Mouse (Mus musculus): ENCODE measurements around the gene Dtnbp1.

Dtnbp1 gene

GRCm38 (mm10) chr13:44948320-44949250 lies 53.4 kb downstream of the Dtnbp1 start:
- no peak for DNase-seq (ENCODE audit: low spot score in 2 of 2)

GRCm38 (mm10) chr13:44946880-44947635 lies 54.9 kb downstream of the Dtnbp1 start:
- DNase-seq (ENCODE audit: low spot score in 2 of 2): peak in 1 of 2 experiments; percentile 30

- no peak for DNase-seq (ENCODE audit: low spot score in 2 of 2)
Measured at GRCm38 (mm10) chr13:44943618-44944017, 58.3 kb downstream of the Dtnbp1 start.

GRCm38 (mm10) chr13:44939326-44940035 lies 62.5 kb downstream of the Dtnbp1 start:
- no peak for DNase-seq (ENCODE audit: low spot score in 2 of 2)

GRCm38 (mm10) chr13:44937681-44938080 lies 64.3 kb downstream of the Dtnbp1 start:
- DNase-seq (ENCODE audit: low spot score in 2 of 2): no peak

- DNase-seq (ENCODE audit: low spot score in 2 of 2): no peak
Measured at GRCm38 (mm10) chr13:44933575-44933974, 68.4 kb downstream of the Dtnbp1 start.

- no peak for DNase-seq (ENCODE audit: low spot score in 2 of 2)
Measured at GRCm38 (mm10) chr13:44932307-44933264, 69.4 kb downstream of the Dtnbp1 start.

- no peak for DNase-seq (ENCODE audit: low spot score in 2 of 2)
Measured at GRCm38 (mm10) chr13:44926311-44926710, 75.6 kb downstream of the Dtnbp1 start.

GRCm38 (mm10) chr13:44925173-44925572 lies 76.8 kb downstream of the Dtnbp1 start:
- DNase-seq (ENCODE audit: low spot score in 2 of 2): no peak

GRCm38 (mm10) chr13:44924042-44924441 lies 77.9 kb downstream of the Dtnbp1 start:
- DNase-seq (ENCODE audit: low spot score in 2 of 2): no peak

GRCm38 (mm10) chr13:44921721-44922120 lies 80.2 kb downstream of the Dtnbp1 start:
- no peak for DNase-seq (ENCODE audit: low spot score in 2 of 2)

GRCm38 (mm10) chr13:44921095-44921494 lies 80.9 kb downstream of the Dtnbp1 start:
- no peak for DNase-seq (ENCODE audit: low spot score in 2 of 2)

GRCm38 (mm10) chr13:44918269-44918668 lies 83.7 kb downstream of the Dtnbp1 start:
- DNase-seq (ENCODE audit: low spot score in 2 of 2): no peak

GRCm38 (mm10) chr13:44917202-44917601 lies 84.7 kb downstream of the Dtnbp1 start:
- no peak for DNase-seq (ENCODE audit: low spot score in 2 of 2)

GRCm38 (mm10) chr13:44915945-44916344 lies 86.0 kb downstream of the Dtnbp1 start:
- DNase-seq (ENCODE audit: low spot score in 2 of 2): no peak

- DNase-seq (ENCODE audit: low spot score in 2 of 2): no peak
Measured at GRCm38 (mm10) chr13:44915382-44915781, 86.6 kb downstream of the Dtnbp1 start.

- no peak for DNase-seq (ENCODE audit: low spot score in 2 of 2)
Measured at GRCm38 (mm10) chr13:44913560-44913959, 88.4 kb downstream of the Dtnbp1 start.

GRCm38 (mm10) chr13:44912851-44913250 lies 89.1 kb downstream of the Dtnbp1 start:
- DNase-seq (ENCODE audit: low spot score in 2 of 2): no peak

GRCm38 (mm10) chr13:44908790-44909189 lies 93.2 kb downstream of the Dtnbp1 start:
- DNase-seq (ENCODE audit: low spot score in 2 of 2): no peak

- peak; percentile 73 to 81 for DNase-seq (ENCODE audit: low spot score in 2 of 2)
Measured at GRCm38 (mm10) chr13:44907702-44908101, 94.2 kb downstream of the Dtnbp1 start.

GRCm38 (mm10) chr13:44906141-44906540 lies 95.8 kb downstream of the Dtnbp1 start:
- DNase-seq (ENCODE audit: low spot score in 2 of 2): no peak

Measured in frontal cortex, postnatal 25 days (tissue).